Mouse (Mus musculus) lung, embryonic 15.5 days (tissue): ENCODE results near the gene Cpne5. TPM values are rescaled to one million over a fixed set of nuclear protein-coding genes. Genes with fewer than 3 reads are reported as not detected.
"Not testable (repeated sequence)": the region's sequence is repeated elsewhere in the genome, so short reads cannot be mapped to it uniquely, and the experiment has no call there.

Experiments used
- ATAC-seq: fragments of 200-750 bp; cut with Nextera tagmentation; 2 replicates; pipeline ENCODE4 v1.8.0; 2017; ENCODE audit warnings: moderate number of reproducible peaks, borderline replicate concordance; ENCODE audit not compliant: low FRiP score, low TSS enrichment; ENCODE audit errors: extremely low read depth
- H3K27ac ChIP-seq: fragments of 300-500 bp; sonication (generic); 2 replicates; pipeline ENCODE4 v1.5.1; 2015; ENCODE audit warnings: moderate library complexity, mild to moderate bottlenecking, inconsistent platforms
- H3K27me3 ChIP-seq: fragments of 300-500 bp; sonication (generic); 2 replicates; pipeline ENCODE4 v1.6.1; 2015; ENCODE audit warnings: inconsistent platforms
- H3K36me3 ChIP-seq: fragments of 300-500 bp; sonication (generic); 2 replicates; pipeline ENCODE4 v1.6.1; 2015; ENCODE audit warnings: inconsistent platforms
- H3K4me1 ChIP-seq: fragments of 300-500 bp; sonication (generic); 2 replicates; pipeline ENCODE4 v1.6.1; 2015; ENCODE audit warnings: inconsistent platforms
- H3K4me2 ChIP-seq: fragments of 300-500 bp; sonication (generic); 2 replicates; pipeline ENCODE4 v1.6.1; 2015; ENCODE audit warnings: inconsistent platforms, mild to moderate bottlenecking, moderate library complexity
- H3K4me3 ChIP-seq: fragments of 300-500 bp; sonication (generic); 2 replicates; pipeline ENCODE4 v1.5.1; 2015; ENCODE audit warnings: mild to moderate bottlenecking, inconsistent platforms
- H3K9ac ChIP-seq: fragments of 300-500 bp; sonication (generic); 2 replicates; pipeline ENCODE4 v1.6.1; 2015; ENCODE audit warnings: inconsistent platforms
- H3K9me3 ChIP-seq: fragments of 300-500 bp; sonication (generic); 2 replicates; pipeline ENCODE4 v1.6.1; 2016; ENCODE audit warnings: inconsistent platforms
- WGBS: fragments of 180-500 bp; shearing (Covaris S2); methylation state at CpG from one replicate; pipeline ENCODE4 v1.1.7; 2015; 5-methylcytosine and 5-hydroxymethylcytosine counted together
- polyA plus RNA-seq: library from polyadenylated mRNA; unstranded; fragments of >200 nt; fragmentation: Nextera tagmentation; extraction: Ambion mirVana; gene quantifications from 2 replicates; pipeline ENCODE4 v1.2.1, GENCODE M21; 2015

The Cpne5 gene
- polyA plus RNA-seq, 1 experiment from 2014 or later = 5.1 TPM

- not testable (repeated sequence) for H3K9me3 ChIP-seq, ATAC-seq, H3K27me3 ChIP-seq, H3K4me2 ChIP-seq, H3K4me3 ChIP-seq, H3K27ac ChIP-seq, H3K9ac ChIP-seq
- peaks cover 50% of the 10 kb centered on the region for H3K36me3 ChIP-seq
- peaks cover 74% of the 10 kb centered on the region for H3K4me1 ChIP-seq
- WGBS = 91% methylated on average over 6 of the region's 6 CpGs
Observed at GRCm38 (mm10) chr17:29254784-29255183, 16.8 kb upstream of the Cpne5 start.

GRCm38 (mm10) chr17:29253684-29254083, 15.7 kb upstream of the Cpne5 start:
- 66% methylated on average over 9 of the region's 9 CpGs for WGBS
- H3K36me3 ChIP-seq = peaks cover 53% of the 10 kb centered on the region

GRCm38 (mm10) chr17:29253236-29253635, 15.3 kb upstream of the Cpne5 start:
- no peaks in the 10 kb centered on the region for H3K27me3 ChIP-seq
- ATAC-seq = no peak
- no peaks in the 10 kb centered on the region for H3K9me3 ChIP-seq
- H3K27ac ChIP-seq = no peak overlapping the region
- H3K4me3 ChIP-seq = no peak overlapping the region
- 84% methylated on average over 2 of the region's 2 CpGs for WGBS
- no peak overlapping the region for H3K4me2 ChIP-seq
- H3K9ac ChIP-seq = no peak overlapping the region
- peaks cover 70% of the 10 kb centered on the region for H3K4me1 ChIP-seq
- peaks cover 53% of the 10 kb centered on the region for H3K36me3 ChIP-seq

More at GRCm38 (mm10) chr17:29253684-29254083, 15.7 kb upstream of the Cpne5 start:
- ATAC-seq = no peak
- Histone ChIP-seq H3K4me3 (no peak overlapping the region), H3K4me1 (peaks cover 72% of the 10 kb centered on the region), H3K4me2 (no peak overlapping the region), H3K9ac (peak overlapping the region; percentile 13; the same call in 1 of the 2 replicates), H3K27ac (0 out of 2 replicates have a peak overlapping the region, but pooled peaks have one; percentile 24), H3K9me3 (no peaks in the 10 kb centered on the region), H3K27me3 (no peaks in the 10 kb centered on the region)

GRCm38 (mm10) chr17:29251608-29252390, 13.8 kb upstream of the Cpne5 start:
- Histone ChIP-seq H3K4me2 (no peak overlapping the region; the same call in 1 of the 2 replicates), H3K9ac (no peak overlapping the region), H3K4me1 (peaks cover 58% of the 10 kb centered on the region), H3K4me3 (no peak overlapping the region), H3K9me3 (no peaks in the 10 kb centered on the region), H3K27ac (peak overlapping the region; percentile 88), H3K27me3 (no peaks in the 10 kb centered on the region), H3K36me3 (peaks cover 39% of the 10 kb centered on the region)
- 49% methylated on average over 15 of the region's 15 CpGs for WGBS
- ATAC-seq = peak; percentile 39; the same call in 1 of the 2 replicates

GRCm38 (mm10) chr17:29251006-29251405, 13.0 kb upstream of the Cpne5 start:
- Histone ChIP-seq H3K27ac (peak overlapping the region; percentile 88; the same call in 1 of the 2 replicates), H3K36me3 (peaks cover 39% of the 10 kb centered on the region), H3K4me1 (peaks cover 60% of the 10 kb centered on the region)
- WGBS = 71% methylated on average over 14 of the region's 14 CpGs
- H3K4me3 ChIP-seq, H3K9ac ChIP-seq, H3K27me3 ChIP-seq, H3K9me3 ChIP-seq, ATAC-seq, H3K4me2 ChIP-seq: not testable (repeated sequence)

- Histone ChIP-seq H3K9ac (no peak overlapping the region), H3K9me3 (no peaks in the 10 kb centered on the region), H3K36me3 (peaks cover 29% of the 10 kb centered on the region), H3K27ac (peak overlapping the region; percentile 24; the same call in 1 of the 2 replicates), H3K27me3 (no peaks in the 10 kb centered on the region), H3K4me3 (no peak overlapping the region), H3K4me2 (no peak overlapping the region), H3K4me1 (peaks cover 73% of the 10 kb centered on the region)
- WGBS = 52% methylated on average over 9 of the region's 9 CpGs
- ATAC-seq = no peak
Observed at GRCm38 (mm10) chr17:29249512-29249911, 11.5 kb upstream of the Cpne5 start.

GRCm38 (mm10) chr17:29247881-29248280, 9.9 kb upstream of the Cpne5 start:
- no peak for ATAC-seq
- H3K9me3 ChIP-seq = no peaks in the 10 kb centered on the region
- H3K4me2 ChIP-seq = no peak overlapping the region
- peak overlapping the region; percentile 25; the same call in 1 of the 2 replicates for H3K27ac ChIP-seq
- no peak overlapping the region for H3K9ac ChIP-seq
- peaks cover 66% of the 10 kb centered on the region for H3K4me1 ChIP-seq
- peaks cover 21% of the 10 kb centered on the region for H3K36me3 ChIP-seq
- H3K27me3 ChIP-seq = no peaks in the 10 kb centered on the region; the same call in 1 of the 2 replicates
- H3K4me3 ChIP-seq = no peak overlapping the region
- WGBS = 65% methylated on average over 13 of the region's 13 CpGs

- Histone ChIP-seq H3K4me1 (peaks cover 53% of the 10 kb centered on the region), H3K4me3 (no peak overlapping the region), H3K9me3 (no peaks in the 10 kb centered on the region), H3K27me3 (peaks cover 1% of the 10 kb centered on the region; the same call in 1 of the 2 replicates), H3K36me3 (peaks cover 19% of the 10 kb centered on the region), H3K27ac (no peak overlapping the region), H3K4me2 (no peak overlapping the region), H3K9ac (no peak overlapping the region)
- ATAC-seq = peak; percentile 57
- WGBS = 17% methylated on average over 5 of the region's 5 CpGs
Observed at GRCm38 (mm10) chr17:29246602-29247001, 8.6 kb upstream of the Cpne5 start.

GRCm38 (mm10) chr17:29245725-29246124, 7.8 kb upstream of the Cpne5 start:
- 32% methylated on average over 7 of the region's 7 CpGs for WGBS

GRCm38 (mm10) chr17:29244912-29245311, 6.9 kb upstream of the Cpne5 start:
- H3K4me3 ChIP-seq = no peak overlapping the region
- H3K27me3 ChIP-seq = peaks cover 6% of the 10 kb centered on the region; the same call in 1 of the 2 replicates
- H3K9ac ChIP-seq = no peak overlapping the region
- H3K27ac ChIP-seq = no peak overlapping the region
- H3K4me1 ChIP-seq = peaks cover 36% of the 10 kb centered on the region
- ATAC-seq = no peak
- no peak overlapping the region for H3K4me2 ChIP-seq
- no peaks in the 10 kb centered on the region for H3K9me3 ChIP-seq
- H3K36me3 ChIP-seq = peaks cover 8% of the 10 kb centered on the region
- WGBS = 27% methylated on average over 10 of the region's 12 CpGs

More at GRCm38 (mm10) chr17:29245725-29246124, 7.8 kb upstream of the Cpne5 start:
- Histone ChIP-seq H3K36me3 (peaks cover 13% of the 10 kb centered on the region), H3K27ac (no peak overlapping the region), H3K4me3 (no peak overlapping the region), H3K9ac (no peak overlapping the region), H3K4me2 (no peak overlapping the region), H3K4me1 (peaks cover 44% of the 10 kb centered on the region), H3K9me3 (no peaks in the 10 kb centered on the region), H3K27me3 (peaks cover 2% of the 10 kb centered on the region; the same call in 1 of the 2 replicates)
- ATAC-seq = no peak

- Histone ChIP-seq H3K4me1 (peaks cover 19% of the 10 kb centered on the region), H3K4me2 (peak overlapping the region; percentile 100), H3K27ac (no peak overlapping the region), H3K9ac (peak overlapping the region; percentile 46), H3K27me3 (peaks cover 52% of the 10 kb centered on the region), H3K9me3 (no peaks in the 10 kb centered on the region), H3K4me3 (peak overlapping the region; percentile 60), H3K36me3 (no peaks in the 10 kb centered on the region)
- WGBS = 3% methylated on average over 23 of the region's 23 CpGs
- 0 out of 2 replicates have a peak, but pooled peaks have one; percentile 15 for ATAC-seq
Observed at GRCm38 (mm10) chr17:29238421-29238945, 516 bp upstream of the Cpne5 start.

- Histone ChIP-seq H3K9ac (peak overlapping the region; percentile 46), H3K9me3 (no peaks in the 10 kb centered on the region), H3K4me2 (peak overlapping the region; percentile 100), H3K4me3 (peak overlapping the region; percentile 60), H3K27me3 (peaks cover 52% of the 10 kb centered on the region), H3K36me3 (no peaks in the 10 kb centered on the region), H3K4me1 (peaks cover 22% of the 10 kb centered on the region), H3K27ac (no peak overlapping the region)
- 2% methylated on average over 32 of the region's 32 CpGs for whole genome bisulfite sequencing
- ATAC-seq = no peak
Observed at GRCm38 (mm10) chr17:29237267-29237771, 648 bp downstream of the Cpne5 start.
